Mouse (Mus musculus) liver, embryonic 15.5 days (tissue): ENCODE measurements around the gene Gm6356. TPM values are rescaled to one million over a fixed set of nuclear protein-coding genes. Genes with fewer than 3 reads are reported as not detected.
"Not testable (repeated sequence)": the region's sequence is repeated elsewhere in the genome, so short reads cannot be mapped to it uniquely, and the experiment has no call there.

Experiments
- ATAC-seq: fragments of 200-750 bp; cut with Nextera tagmentation; 2 replicates; pipeline ENCODE4 v1.8.0; 2017; ENCODE audit warnings: moderate number of reproducible peaks, mild to moderate bottlenecking, moderate library complexity; ENCODE audit not compliant: insufficient read depth
- H3K27ac ChIP-seq: fragments of 300-500 bp; sonication (generic); replicated peaks from 2 replicates; pipeline ENCODE4 v1.5.1; 2015; ENCODE audit warnings: mild to moderate bottlenecking, inconsistent platforms
- H3K27me3 ChIP-seq: fragments of 300-500 bp; sonication (generic); 2 replicates; pipeline ENCODE4 v1.6.1; 2015; ENCODE audit warnings: mild to moderate bottlenecking, inconsistent platforms
- H3K36me3 ChIP-seq: fragments of 300-500 bp; sonication (generic); replicated peaks from 2 replicates; pipeline ENCODE4 v1.6.1; 2015; ENCODE audit warnings: moderate library complexity, mild to moderate bottlenecking, inconsistent platforms
- H3K4me1 ChIP-seq: fragments of 300-500 bp; sonication (generic); replicated peaks from 2 replicates; pipeline ENCODE4 v1.6.1; 2015; ENCODE audit warnings: inconsistent platforms
- H3K4me2 ChIP-seq: fragments of 300-500 bp; sonication (generic); 2 replicates; pipeline ENCODE4 v1.6.1; 2015; ENCODE audit warnings: moderate library complexity, mild to moderate bottlenecking, inconsistent platforms
- H3K4me3 ChIP-seq: fragments of 300-500 bp; sonication (generic); replicated peaks from 2 replicates; pipeline ENCODE4 v1.5.1; 2015; ENCODE audit warnings: mild to moderate bottlenecking, inconsistent platforms
- H3K9ac ChIP-seq: fragments of 300-500 bp; sonication (generic); 2 replicates; pipeline ENCODE4 v1.6.1; 2015; ENCODE audit warnings: moderate library complexity, mild to moderate bottlenecking, inconsistent platforms
- H3K9me3 ChIP-seq: fragments of 300-500 bp; sonication (generic); replicated peaks from 2 replicates; pipeline ENCODE4 v1.6.1; 2016; ENCODE audit warnings: inconsistent platforms
- WGBS: fragments of 180-500 bp; shearing (Covaris S2); methylation state at CpG from one replicate; pipeline ENCODE4 v1.1.7; 2015; ENCODE audit warnings: mixed read lengths; ENCODE audit not compliant: insufficient replicate concordance; 5-methylcytosine and 5-hydroxymethylcytosine counted together
- polyA plus RNA-seq: library from polyadenylated mRNA; unstranded; fragments of >200 nt; fragmentation: Nextera tagmentation; extraction: Ambion mirVana; gene quantifications from 2 replicates; pipeline ENCODE4 v1.2.1, GENCODE M21; 2015

Gm6356 gene
- polyA plus RNA-seq, result not detected in 2 replicates

DNA sequence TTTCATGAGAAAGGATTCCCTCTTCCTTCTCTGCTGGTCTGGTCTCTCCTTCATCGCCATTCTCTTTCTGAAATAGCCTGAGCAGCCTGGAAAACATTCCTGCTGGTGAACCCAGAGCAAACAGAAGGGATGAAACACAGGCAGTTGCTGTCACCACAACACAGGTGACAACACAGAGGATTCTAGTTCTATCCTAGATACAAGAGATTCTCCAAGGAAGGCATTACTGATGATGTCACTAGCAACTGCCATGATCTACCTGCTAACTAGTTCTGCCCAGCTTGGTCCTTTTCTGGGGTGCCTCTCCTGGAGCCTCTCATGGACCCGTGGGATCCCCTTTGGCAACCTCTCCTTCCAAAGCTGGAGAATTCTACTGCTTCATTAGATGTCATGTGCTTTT is at the start of gene Gm6356:
Gm6356 (minus strand) TSS at position 101 of the 400 bp plus-strand sequence.
- not testable (repeated sequence) for H3K36me3 ChIP-seq, H3K4me2 ChIP-seq, H3K9ac ChIP-seq, H3K9me3 ChIP-seq, H3K27me3 ChIP-seq, H3K4me1 ChIP-seq, ATAC-seq, H3K27ac ChIP-seq, H3K4me3 ChIP-seq
- 19% methylated on average over 1 of the region's 2 CpGs for WGBS

Other genes with a start within 250 kb of the Gm6356 start
- gene Gm3636, start 231.5 kb downstream of the Gm6356 start, polyA plus RNA-seq, result 0.05 and 0.18 TPM in 2 replicates
- gene Gm8362, start 199.4 kb downstream of the Gm6356 start, polyA plus RNA-seq, result not detected in 2 replicates
- not detected in 2 replicates for gene Gm3642, start 133.5 kb downstream of the Gm6356 start, polyA plus RNA-seq
- not detected in 2 replicates for gene Gm3667, start 83.9 kb downstream of the Gm6356 start, polyA plus RNA-seq
- gene Gm10406, start 53.6 kb upstream of the Gm6356 start, polyA plus RNA-seq, result not detected in 2 replicates
- gene Gm3685, start 71.2 kb upstream of the Gm6356 start, polyA plus RNA-seq, result not detected in 2 replicates
- not detected in 2 replicates for gene Gm3696, start 126.8 kb upstream of the Gm6356 start, polyA plus RNA-seq
- gene Gm6676, start 151.6 kb upstream of the Gm6356 start, polyA plus RNA-seq, result not detected in 2 replicates
- gene Gm3512, start 200.7 kb upstream of the Gm6356 start, polyA plus RNA-seq, result 0.10 and 0.12 TPM in 2 replicates
- not detected in 2 replicates for gene Gm16434, start 220.7 kb upstream of the Gm6356 start, polyA plus RNA-seq